Mouse (Mus musculus): ENCODE measurements around the gene Herc3. TPM values are rescaled to one million over a fixed set of nuclear protein-coding genes. Genes with fewer than 3 reads are reported as not detected.

Gene Herc3
- polyA plus RNA-seq, 1 experiment, result 110 TPM

GRCm38 (mm10) chr6:58962691-58963090 is 131.4 kb downstream of the Herc3 start:
- no peak for DNase-seq (ENCODE audit: extremely low spot score in 1 of 2, low spot score in 1 of 2)

- no peak for DNase-seq (ENCODE audit: extremely low spot score in 1 of 2, low spot score in 1 of 2)
Observed at GRCm38 (mm10) chr6:58964091-58964490, 132.8 kb downstream of the Herc3 start.

GRCm38 (mm10) chr6:58964565-58964964 is 133.3 kb downstream of the Herc3 start:
- no peak for DNase-seq (ENCODE audit: extremely low spot score in 1 of 2, low spot score in 1 of 2)

- DNase-seq (ENCODE audit: extremely low spot score in 1 of 2, low spot score in 1 of 2), result no peak
Observed at GRCm38 (mm10) chr6:58965071-58965831, 134.0 kb downstream of the Herc3 start.

- DNase-seq (ENCODE audit: extremely low spot score in 1 of 2, low spot score in 1 of 2), result no peak
Observed at GRCm38 (mm10) chr6:58968272-58968671, 137.0 kb downstream of the Herc3 start.

Other genes starting within 250 kb of the Herc3 start
- 18.1 and 22.9 TPM in 2 replicates for gene Abcg2, start 246.9 kb upstream of the Herc3 start, polyA plus RNA-seq (2012; rRNA removed)
- 326 and 348 TPM in 2 replicates for gene Nap1l5, start 75.6 kb downstream of the Herc3 start, polyA plus RNA-seq (2012; rRNA removed)
- gene Fam13a, start 193.1 kb downstream of the Herc3 start, polyA plus RNA-seq (2012; rRNA removed), result 6.9 and 7.9 TPM in 2 replicates

Data from frontal cortex, adult 2 months (tissue).